Mouse (Mus musculus) right cerebral cortex, postnatal 14 days (tissue): ENCODE measurements around the gene Ccl27b.
"Not testable (repeated sequence)": the region's sequence is repeated elsewhere in the genome, so short reads cannot be mapped to it uniquely, and the experiment has no call there.

Source experiments
- DNase-seq: peaks from one replicate; pipeline ENCODE4 v3.0.0; 2022

Gene Ccl27b

GRCm38 (mm10) chr4:42654951-42655350, at the start of gene Ccl27b:
TSS of gene Ccl27b (plus strand) at chr4:42655251.
- DNase-seq, result not testable (repeated sequence)

DNA sequence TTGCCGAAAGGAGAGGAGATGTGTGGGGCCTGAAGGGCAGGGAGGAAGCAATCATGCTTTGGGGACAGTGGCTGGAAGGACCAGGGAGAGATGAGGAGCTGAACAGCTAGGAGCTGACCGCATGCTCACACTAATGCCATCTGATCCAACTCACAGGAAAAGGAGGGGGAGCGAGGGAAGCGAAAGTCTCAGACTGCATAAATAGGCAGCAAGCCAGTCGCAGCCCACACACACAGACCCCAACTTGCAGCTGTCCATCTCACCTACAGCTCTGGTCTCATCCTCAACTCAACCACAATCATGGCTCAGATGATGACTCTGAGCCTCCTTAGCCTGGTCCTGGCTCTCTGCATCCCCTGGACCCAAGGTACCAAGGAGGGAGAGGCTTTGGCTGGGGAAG, 43.2 kb upstream of the Ccl27b start, which contains the start of gene Gm10591:
TSS of gene Gm10591 (plus strand) at position 301 of the 400 bp plus-strand sequence.
- not testable (repeated sequence) for DNase-seq

DNA sequence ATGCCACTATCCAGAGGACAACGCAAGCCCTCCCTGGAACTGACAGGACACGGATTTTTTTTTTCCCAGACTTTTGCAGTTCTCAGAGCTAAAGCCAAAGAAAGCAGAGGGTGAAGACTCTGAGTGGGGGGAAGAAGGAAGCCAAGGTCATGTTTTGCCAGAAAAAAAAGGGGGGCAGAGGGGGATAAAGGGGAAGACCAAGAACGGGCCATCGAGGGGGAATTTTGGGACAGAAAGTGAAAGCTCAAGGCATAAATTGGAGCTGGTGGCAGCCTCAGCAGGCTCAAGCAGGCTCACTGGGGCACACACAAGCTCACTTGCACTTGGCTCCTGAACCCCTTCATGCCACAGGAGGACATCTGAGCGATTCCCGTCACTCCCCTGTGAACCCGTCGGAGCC, 25.6 kb upstream of the Ccl27b start, which contains the start of gene Gm2564:
TSS of gene Gm2564 (plus strand) at position 301 of the 400 bp plus-strand sequence.
- not testable (repeated sequence) for DNase-seq

GRCm38 (mm10) chr4:42661793-42662192, 6.7 kb downstream of the Ccl27b start, which contains the start of gene Il11ra2:
TSS of gene Il11ra2 (minus strand) at chr4:42661893.
- not testable (repeated sequence) for DNase-seq

GRCm38 (mm10) chr4:42675415-42675814, 20.4 kb downstream of the Ccl27b start:
- DNase-seq, result not testable (repeated sequence)

DNA sequence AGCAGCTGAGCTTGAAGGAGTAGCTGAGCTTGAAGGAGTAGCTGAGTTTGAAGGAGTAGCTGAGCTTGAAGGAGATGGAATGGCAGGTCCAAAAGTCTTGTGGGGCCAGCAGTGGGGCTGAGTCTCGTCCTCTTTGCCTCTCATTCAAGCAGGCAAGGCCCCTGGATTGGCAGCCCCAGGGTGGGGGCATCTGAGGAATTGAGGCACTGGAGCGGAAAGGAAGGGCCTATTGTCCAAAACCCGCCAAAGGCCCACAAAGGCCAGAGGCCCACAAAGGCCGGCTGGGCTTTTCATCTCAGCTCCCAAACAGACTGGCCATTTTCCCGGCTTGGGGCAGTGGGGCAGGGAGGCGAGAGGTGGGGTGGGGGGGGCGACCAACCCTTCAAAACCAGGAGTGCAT, 24.3 kb downstream of the Ccl27b start:
- not testable (repeated sequence) for DNase-seq

- not testable (repeated sequence) for DNase-seq
These were observed 25.6 kb downstream of the Ccl27b start for GRCm38 (mm10) chr4:42680374-42681356.

DNA sequence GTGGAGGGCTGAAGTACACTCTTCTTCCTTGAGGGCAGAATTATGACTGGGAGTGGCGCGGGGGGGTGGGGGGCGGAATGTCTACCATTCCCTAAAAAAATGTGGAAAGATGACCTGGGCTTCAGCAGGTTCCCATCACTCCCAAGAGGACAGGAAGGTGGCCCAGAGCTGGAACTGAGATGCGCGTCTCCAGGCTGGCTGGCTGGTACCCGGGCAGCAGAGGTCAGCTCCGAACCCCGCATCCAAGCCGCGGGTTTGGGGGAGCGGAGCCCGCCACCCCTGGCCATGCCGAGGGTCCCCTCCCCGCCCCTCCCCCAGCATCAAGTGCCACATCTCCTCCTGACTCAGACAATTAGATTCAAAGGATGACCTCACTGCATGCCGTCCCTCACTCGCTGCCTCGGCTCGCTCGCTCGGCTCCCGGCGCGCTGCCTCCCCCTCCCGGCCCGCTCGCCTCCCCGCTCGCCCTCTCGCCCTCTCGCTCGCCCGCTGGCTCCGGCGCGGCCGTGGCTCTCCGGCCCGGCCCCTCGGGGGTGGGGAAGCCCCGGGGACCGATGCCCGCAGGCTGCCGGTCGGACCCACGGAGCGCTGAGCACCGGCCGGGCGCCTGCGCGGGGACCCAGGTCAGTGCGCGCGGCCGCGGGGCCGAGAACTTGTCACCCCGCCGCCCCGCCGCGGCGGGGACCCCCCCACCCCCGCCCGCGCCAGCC, 26.6 kb downstream of the Ccl27b start:
- not testable (repeated sequence) for DNase-seq

DNA sequence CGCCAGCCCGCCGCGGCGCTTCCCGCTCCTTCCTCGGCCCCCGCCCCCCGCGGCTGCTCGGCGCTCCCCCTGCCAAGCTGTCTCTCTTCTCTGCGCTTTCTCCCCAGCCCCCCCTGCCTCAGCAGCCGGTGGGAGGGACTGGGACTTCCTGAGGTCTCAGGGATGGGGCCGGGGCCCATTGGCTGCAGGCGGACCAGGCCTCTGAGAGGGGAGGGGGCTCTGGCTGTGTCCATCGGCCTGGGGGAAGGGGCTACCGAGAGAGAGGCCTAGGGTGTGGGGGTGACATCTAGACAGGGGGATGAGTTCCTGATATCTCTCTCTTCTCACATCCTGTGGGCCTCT, 27.1 kb downstream of the Ccl27b start:
- DNase-seq, result not testable (repeated sequence)
